Mouse (Mus musculus): ENCODE measurements around the gene Tac1. TPM values are rescaled to one million over a fixed set of nuclear protein-coding genes. Genes with fewer than 3 reads are reported as not detected.

The Tac1 gene
- polyA plus RNA-seq (2012) = not detected in 2 replicates

DNA sequence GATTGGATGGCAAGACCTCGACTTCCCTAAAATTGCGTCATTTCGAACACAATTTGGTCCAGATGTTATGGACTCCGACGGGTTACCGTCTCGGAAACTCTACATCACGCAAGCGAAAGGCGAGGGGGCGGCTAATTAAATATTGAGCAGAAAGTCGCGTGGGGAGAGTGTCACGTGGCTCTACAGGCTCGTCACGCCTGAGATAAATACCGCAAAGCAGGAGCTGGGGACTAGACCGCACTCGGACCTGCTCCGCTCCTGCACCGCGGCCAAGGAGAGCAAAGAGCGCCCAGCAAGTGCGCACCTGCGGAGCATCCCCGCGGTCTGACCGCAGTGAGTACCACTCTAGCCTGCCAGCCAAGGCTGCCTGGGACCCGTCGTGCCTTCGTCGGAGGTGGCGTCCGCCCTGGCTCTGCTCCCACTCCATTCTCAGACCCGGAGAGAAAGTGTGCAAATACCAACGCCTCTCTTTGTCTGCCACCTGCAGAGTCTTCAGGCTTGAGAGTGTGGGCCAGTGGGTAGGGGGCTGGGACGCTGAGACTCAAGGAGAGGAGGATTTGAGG, at the start of gene Tac1:
Tac1 (plus strand) TSS at position 51 of the 563 bp plus-strand sequence.

Other genes starting within 250 kb of the Tac1 start
- gene Asns, start 138.4 kb downstream of the Tac1 start, polyA plus RNA-seq (2012) = 4.3 and 9.2 TPM in 2 replicates